Mouse (Mus musculus) adrenal gland, adult 18-20 months (tissue): ENCODE measurements around the gene Gm20834. TPM values are rescaled to one million over a fixed set of nuclear protein-coding genes. Genes with fewer than 3 reads are reported as not detected.
"Not testable (repeated sequence)": the region's sequence is repeated elsewhere in the genome, so short reads cannot be mapped to it uniquely, and the experiment has no call there.

Experiments
- DNase-seq, 2 experiments: peaks; one replicate each; pipeline ENCODE4 v3.0.0; 2021 to 2022; ENCODE audit warnings: low spot score in 2 of 2
- long read RNA-seq, 2 experiments: library from polyadenylated mRNA; stranded (forward); transcript quantifications; one replicate each; pipeline ENCODE4 v2.0.0; 2021
- total RNA-seq, 2 experiments: library from RNA; stranded (reverse); gene quantifications; 1 replicate in 1 of 2; 2 replicates in 1 of 2; pipeline ENCODE4 v1.2.3; 2021

Gm20834 gene
- total RNA-seq, result not detected
- long read RNA-seq, experiment 1, result 0 reads
- long read RNA-seq, experiment 2, result 0 reads

DNA sequence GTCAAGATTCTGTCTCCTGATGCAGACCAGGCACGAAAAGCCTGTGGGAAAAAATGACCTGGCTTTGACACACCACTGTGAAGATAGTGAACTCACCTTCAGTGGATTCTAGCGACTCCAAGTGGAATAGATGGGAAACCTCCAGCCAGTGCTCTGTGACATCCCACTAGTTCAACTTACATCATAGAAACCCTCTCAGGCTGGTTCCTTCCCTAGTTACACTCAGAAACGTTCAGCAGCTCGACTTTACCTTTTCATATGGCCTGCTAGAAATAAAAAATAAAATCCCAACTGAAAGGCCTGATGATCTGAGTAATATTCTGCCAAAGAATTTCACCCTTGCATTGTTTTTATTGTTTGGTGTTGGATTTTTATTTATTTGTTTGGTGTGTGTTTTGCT lies at the start of gene Gm20834:
Gene Gm20834, minus strand, starts transcription at position 101 of the 400 bp plus-strand sequence.
- DNase-seq, result not testable (repeated sequence)

Other genes with a start within 250 kb of the Gm20834 start
- not detected for gene Gm21310, start 177.4 kb downstream of the Gm20834 start, total RNA-seq
- not detected for gene Gm28510, start 88.1 kb upstream of the Gm20834 start, total RNA-seq
- gene Gm20737, start 211.5 kb upstream of the Gm20834 start, total RNA-seq, result not detected
- gene Gm21775, start 228.9 kb upstream of the Gm20834 start, total RNA-seq, result not detected